Mouse (Mus musculus) erythroblast, adult 5-6 weeks (primary cell): ENCODE results near the gene Wdr78. TPM values are rescaled to one million over a fixed set of nuclear protein-coding genes. Genes with fewer than 3 reads are reported as not detected.

Experiments used
- ATAC-seq: replicated peaks from 2 replicates; pipeline ENCODE4 v1.8.0; 2016; ENCODE audit warnings: moderate number of reproducible peaks, mild to moderate bottlenecking, moderate TSS enrichment, inconsistent platforms; ENCODE audit not compliant: poor library complexity, low FRiP score, severe bottlenecking
- total RNA-seq, 2 experiments: library from RNA; stranded (forward) in 1 of 2; stranded (reverse) in 1 of 2; fragments of 150-400 nt in 1 of 2; fragments of 200-764, 138-1000 nt in 1 of 2; gene quantifications; 2 replicates each; pipeline versions ENCODE4 v1.2.3 to v1.2.4; 2015 to 2017; ENCODE audit warnings: low replicate concordance in 2 of 2

Wdr78 gene
- total RNA-seq (2015; ENCODE audit: low replicate concordance), result 2.9 and 3.3 TPM in 2 replicates
- 1.4 and 3.8 TPM in 2 replicates for total RNA-seq (2017; ENCODE audit: low replicate concordance)

GRCm38 (mm10) chr4:103114184-103115111, at the start of gene Wdr78, which contains the start of gene Mier1:
Gene Wdr78 (minus strand): TSS chr4:103114555.
Gene Mier1 (plus strand): TSS chr4:103114390.
- ATAC-seq, result peak; percentile 91

GRCm38 (mm10) chr4:103158781-103159180, 44.4 kb upstream of the Wdr78 start:
- ATAC-seq, result no peak

GRCm38 (mm10) chr4:103151946-103152345, 37.6 kb upstream of the Wdr78 start:
- ATAC-seq, result no peak

- ATAC-seq, result peak; percentile 57
Observed at GRCm38 (mm10) chr4:103146339-103146738, 32.0 kb upstream of the Wdr78 start.

- no peak for ATAC-seq
Observed at GRCm38 (mm10) chr4:103136946-103137345, 22.6 kb upstream of the Wdr78 start.

- no peak for ATAC-seq
Observed at GRCm38 (mm10) chr4:103126533-103126932, 12.2 kb upstream of the Wdr78 start.

GRCm38 (mm10) chr4:103123606-103124005, 9.3 kb upstream of the Wdr78 start:
- no peak for ATAC-seq

- ATAC-seq, result peak; percentile 19
Observed at GRCm38 (mm10) chr4:103123086-103123485, 8.7 kb upstream of the Wdr78 start.

- peak; percentile 49 for ATAC-seq
Observed at GRCm38 (mm10) chr4:103120874-103121389, 6.6 kb upstream of the Wdr78 start.

GRCm38 (mm10) chr4:103120395-103120794, 6.0 kb upstream of the Wdr78 start:
- no peak for ATAC-seq

- ATAC-seq, result peak; percentile 71
Observed at GRCm38 (mm10) chr4:103120028-103120384, 5.7 kb upstream of the Wdr78 start.

GRCm38 (mm10) chr4:103119229-103120027, 5.1 kb upstream of the Wdr78 start:
- ATAC-seq, result peak; percentile 11

- no peak for ATAC-seq
Observed at GRCm38 (mm10) chr4:103118888-103119228, 4.5 kb upstream of the Wdr78 start.

- no peak for ATAC-seq
Observed at GRCm38 (mm10) chr4:103113402-103113801, 953 bp downstream of the Wdr78 start.

GRCm38 (mm10) chr4:103112651-103113050, 1.7 kb downstream of the Wdr78 start:
- ATAC-seq, result no peak

GRCm38 (mm10) chr4:103098532-103098931, 15.8 kb downstream of the Wdr78 start:
- no peak for ATAC-seq

- no peak for ATAC-seq
Observed at GRCm38 (mm10) chr4:103095921-103096320, 18.4 kb downstream of the Wdr78 start.

- ATAC-seq, result 0 out of 2 replicates have a peak, but pooled peaks have one; percentile 15
Observed at GRCm38 (mm10) chr4:103085237-103085636, 29.1 kb downstream of the Wdr78 start.

GRCm38 (mm10) chr4:103070631-103071030, 43.7 kb downstream of the Wdr78 start:
- ATAC-seq, result no peak

- no peak for ATAC-seq
Observed at GRCm38 (mm10) chr4:103067906-103068655, 46.3 kb downstream of the Wdr78 start.
